Mouse (Mus musculus) layer of hippocampus, adult 2 months (tissue): ENCODE results near the gene Gm8897. TPM values are rescaled to one million over a fixed set of nuclear protein-coding genes. Genes with fewer than 3 reads are reported as not detected.
"Not testable (repeated sequence)": the region's sequence is repeated elsewhere in the genome, so short reads cannot be mapped to it uniquely, and the experiment has no call there.

Experiments used
- DNase-seq, 2 experiments: peaks; one replicate each; pipeline ENCODE4 v3.0.0; 2022; ENCODE audit warnings: low spot score in 2 of 2
- H3K27ac ChIP-seq: fragments of 200-600 bp; 2 replicates; pipeline ENCODE4 v1.8.1; 2022
- H3K4me3 ChIP-seq: fragments of 200-600 bp; 2 replicates; pipeline ENCODE4 v1.8.1; 2022; ENCODE audit warnings: mild to moderate bottlenecking
- long read RNA-seq, 2 experiments: library from polyadenylated mRNA; stranded (forward); transcript quantifications; one replicate each; pipeline ENCODE4 v2.0.0; 2021; ENCODE audit warnings: borderline mapping rate in 2 of 2
- total RNA-seq, 2 experiments: library from RNA; stranded (reverse); gene quantifications; 2 replicates each; pipeline ENCODE4 v1.2.3; 2021

The Gm8897 gene
- not detected for total RNA-seq
- long read RNA-seq, experiment 1 = 0 reads
- long read RNA-seq, experiment 2 = 0 reads

- H3K4me3 ChIP-seq, DNase-seq, H3K27ac ChIP-seq: not testable (repeated sequence)
Observed at GRCm38 (mm10) chr5:11416118-11416517, at the start of gene Gm8897. Gene Gm8897 (plus strand): TSS chr5:11416418.

GRCm38 (mm10) chr5:11416691-11417090 is 473 bp downstream of the Gm8897 start:
- not testable (repeated sequence) for DNase-seq, H3K27ac ChIP-seq, H3K4me3 ChIP-seq

Other genes with a start within 250 kb of the Gm8897 start
- not detected for gene Gm5861, start 233.3 kb upstream of the Gm8897 start, total RNA-seq
- not detected for gene Gm8890, start 160.4 kb upstream of the Gm8897 start, total RNA-seq
- not detected for gene Speer1, start 74.9 kb upstream of the Gm8897 start, total RNA-seq
- not detected for gene Gm8906, start 86.3 kb downstream of the Gm8897 start, total RNA-seq
- not detected for gene Gm6460, start 178.5 kb downstream of the Gm8897 start, total RNA-seq